Mouse (Mus musculus): ENCODE measurements around the gene Fmo3.

DNA sequence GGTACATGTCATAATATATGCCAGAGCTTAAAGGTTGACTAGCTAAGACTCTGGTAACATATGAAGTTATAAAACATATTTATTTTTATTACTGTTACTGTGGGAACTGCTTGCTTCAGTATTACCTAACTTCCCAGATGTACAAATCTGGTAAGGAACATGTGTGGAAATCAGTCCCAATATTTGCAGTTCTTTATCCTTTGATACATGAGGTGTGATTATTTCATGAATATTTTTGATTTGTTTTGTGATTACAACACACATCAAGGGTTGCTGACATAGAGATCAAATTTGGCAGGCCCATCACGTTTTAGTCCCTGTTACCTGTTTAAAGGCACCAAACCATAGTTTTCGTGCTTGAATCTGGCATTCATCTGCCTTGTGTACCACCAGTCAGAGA is 20.8 kb downstream of the Fmo3 start:
- TF ChIP-seq CTCF (IDR thresholded peaks at IDR 0.05; ENCODE audit: insufficient read depth, low read depth, low read length) (no peak), POLR2A (IDR thresholded peaks at IDR 0.05; ENCODE audit: insufficient read depth, low read depth, low read length) (no peak)

Data from olfactory bulb, adult 2 months (tissue).